ENCODE assay signal across 11 mouse cellular contexts in the genomic region with DNA sequence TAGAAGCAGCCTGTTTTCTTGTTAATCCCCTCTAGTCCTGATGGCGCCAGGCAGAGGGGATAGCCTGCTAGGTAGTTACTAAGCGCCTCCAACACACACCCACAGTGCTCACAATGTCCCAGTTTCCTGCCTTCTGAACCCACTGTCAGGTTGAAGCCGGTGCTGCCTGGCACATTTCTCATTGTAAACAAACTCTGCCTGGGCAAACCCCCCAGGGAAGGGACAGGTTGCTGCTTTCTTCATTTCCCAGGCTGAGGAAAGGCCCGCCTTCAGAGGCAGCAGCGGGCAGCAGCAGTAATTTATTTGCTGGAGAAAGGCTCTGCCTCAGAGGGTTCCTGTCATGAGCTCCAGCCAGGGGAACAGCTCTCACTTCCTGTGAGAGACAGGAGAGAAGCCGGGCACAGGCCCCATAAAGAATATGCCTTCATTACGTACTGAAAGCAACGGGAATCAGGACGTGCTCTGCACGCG.
A peak's percentile ranks its signal among the peaks of the same experiment; 100 is the strongest.
DNase-seq lines count a peak whose midpoint lies in the region; ATAC-seq and TF ChIP-seq lines count a peak whose summit lies in the region.
"Had no signal": no experiment of that assay in that cellular context is flagged by ENCODE, and none has a peak within 500 bp of the region (broad histone marks: within the 10 kb centered on the region; RNA-seq: fewer than 3 reads in every experiment).

No protein-coding gene starts in this region.

- H3K9ac ChIP-seq in neural tube, embryonic 11.5 days (ENCODE audit: low read length) = no peak overlapping the region
- no peak overlapping the region; the same call in 1 of the 2 replicates for H3K9ac ChIP-seq in hindbrain, embryonic 13.5 days
- no peak overlapping the region for H3K9ac ChIP-seq in midbrain, postnatal 0 days (replicated peaks; ENCODE audit: low read length, poor library complexity, severe bottlenecking)
- H3K9ac ChIP-seq: embryonic facial prominence, embryonic 15.5 days; liver, postnatal 0 days had no signal

- H3K27me3 ChIP-seq in neural tube, embryonic 11.5 days (ENCODE audit: control insufficient read depth, insufficient read depth, low read length) = no peaks in the 10 kb centered on the region
- H3K27me3 ChIP-seq in hindbrain, embryonic 13.5 days = no peaks in the 10 kb centered on the region
- no peaks in the 10 kb centered on the region for H3K27me3 ChIP-seq in midbrain, postnatal 0 days (ENCODE audit: insufficient read depth, low read length)
- H3K27me3 ChIP-seq: embryonic facial prominence, embryonic 15.5 days had no signal

- 0 out of 2 replicates have a peak, but pooled peaks cover 2% of the 10 kb centered on the region for H3K4me1 ChIP-seq in neural tube, embryonic 11.5 days (ENCODE audit: control insufficient read depth, insufficient read depth, low read length)
- peaks cover 16% of the 10 kb centered on the region for H3K4me1 ChIP-seq in hindbrain, embryonic 13.5 days (replicated peaks)
- no peaks in the 10 kb centered on the region for H3K4me1 ChIP-seq in midbrain, postnatal 0 days (ENCODE audit: insufficient read depth, low read length)

- WGBS in neural tube, embryonic 11.5 days = 45% methylated on average over 11 of the region's 11 CpGs
- 48% methylated on average over 11 of the region's 11 CpGs for WGBS in hindbrain, embryonic 13.5 days
- 34% methylated on average over 11 of the region's 11 CpGs for WGBS in midbrain, postnatal 0 days

- DNase-seq in neural tube, embryonic 11.5 days (ENCODE audit: low spot score) = peak; percentile 25
- no peak for DNase-seq in neural tube, embryonic 10.5 days (ENCODE audit: extremely low spot score, low spot score)
- peak; percentile 20 to 21 for DNase-seq in cerebellum, postnatal 36 days
- peak; percentile 47 for DNase-seq in midbrain, postnatal 0 days (ENCODE audit: low spot score)
- DNase-seq in ovary, postnatal 14 days (ENCODE audit: low spot score) = no peak
- DNase-seq in urinary bladder, adult 18-20 months (ENCODE audit: low spot score in 2 of 2) = no peak
- DNase-seq: liver, postnatal 0 days had no signal

- no peak; the same call in 1 of the 2 replicates for ATAC-seq in neural tube, embryonic 11.5 days (ENCODE audit: insufficient read depth, low FRiP score, low TSS enrichment)
- ATAC-seq in hindbrain, embryonic 13.5 days (ENCODE audit: low FRiP score) = peak; percentile 68
- peak; percentile 34; the same call in 1 of the 2 replicates for ATAC-seq in midbrain, postnatal 0 days (ENCODE audit: low FRiP score)
- ATAC-seq in CD4-positive, CD25-positive, alpha-beta regulatory T cell, adult 4 months = no peak
- ATAC-seq: intestine, postnatal 0 days; liver, postnatal 0 days had no signal

- H3K4me3 ChIP-seq in neural tube, embryonic 11.5 days (ENCODE audit: low read depth, low read length) = no peak overlapping the region
- H3K4me3 ChIP-seq in hindbrain, embryonic 13.5 days = no peak overlapping the region
- no peak overlapping the region for H3K4me3 ChIP-seq in midbrain, postnatal 0 days (ENCODE audit: low read depth, low read length)
- H3K4me3 ChIP-seq: embryonic facial prominence, embryonic 15.5 days had no signal

- no peak overlapping the region for H3K4me2 ChIP-seq in neural tube, embryonic 11.5 days (ENCODE audit: low read depth)
- no peak overlapping the region for H3K4me2 ChIP-seq in hindbrain, embryonic 13.5 days
- H3K4me2 ChIP-seq in midbrain, postnatal 0 days (ENCODE audit: low read depth, low read length, poor library complexity, severe bottlenecking) = no peak overlapping the region
- H3K4me2 ChIP-seq: embryonic facial prominence, embryonic 15.5 days had no signal

- no peaks in the 10 kb centered on the region for H3K36me3 ChIP-seq in neural tube, embryonic 11.5 days (ENCODE audit: control insufficient read depth, insufficient read depth, low read length)
- H3K36me3 ChIP-seq in hindbrain, embryonic 13.5 days = no peaks in the 10 kb centered on the region
- H3K36me3 ChIP-seq in midbrain, postnatal 0 days (ENCODE audit: insufficient read depth, low read length) = no peaks in the 10 kb centered on the region
- H3K36me3 ChIP-seq: embryonic facial prominence, embryonic 15.5 days had no signal

- H3K27ac ChIP-seq in neural tube, embryonic 11.5 days (ENCODE audit: low read depth, low read length) = no peak overlapping the region
- peak overlapping the region; percentile 81 for H3K27ac ChIP-seq in hindbrain, embryonic 13.5 days
- peak overlapping the region; percentile 68; the same call in 1 of the 2 replicates for H3K27ac ChIP-seq in midbrain, postnatal 0 days (ENCODE audit: low read depth, low read length)
- H3K27ac ChIP-seq: embryonic facial prominence, embryonic 15.5 days had no signal

- no peak for TF ChIP-seq CTCF in midbrain, postnatal 0 days (IDR thresholded peaks at IDR 0.05)

- H3K9me3 ChIP-seq in neural tube, embryonic 11.5 days (ENCODE audit: control insufficient read depth, low read length) = no peaks in the 10 kb centered on the region
- H3K9me3 ChIP-seq in hindbrain, embryonic 13.5 days = no peaks in the 10 kb centered on the region
- H3K9me3 ChIP-seq in midbrain, postnatal 0 days (ENCODE audit: low read length) = no peaks in the 10 kb centered on the region
- H3K9me3 ChIP-seq: embryonic facial prominence, embryonic 15.5 days had no signal

Comparison
In these comparisons a context has a peak if more than half of its experiments do, and no peak if none do; other contexts are left out.
1. DNase-seq: peak in neural tube, embryonic 11.5 days (single experiment), cerebellum, postnatal 36 days (2 of 2) and midbrain, postnatal 0 days (single experiment); none in neural tube, embryonic 10.5 days (single experiment), ovary, postnatal 14 days (single experiment) and urinary bladder, adult 18-20 months (0 of 2).
2. ATAC-seq: peak in hindbrain, embryonic 13.5 days (single experiment) and midbrain, postnatal 0 days (single experiment); none in neural tube, embryonic 11.5 days (single experiment) and CD4-positive, CD25-positive, alpha-beta regulatory T cell, adult 4 months (single experiment).